Mouse (Mus musculus): Measurements from ENCODE around the gene Ramp1. TPM values are rescaled to one million over a fixed set of nuclear protein-coding genes. Genes with fewer than 3 reads are reported as not detected.

The Ramp1 gene
- polyA plus RNA-seq (2014; fragmentation: Illumina TruSeq; extraction: RNeasy Lipid Tissue Mini Kit (QIAGEN cat#74804); ENCODE audit: low read depth, low replicate concordance): not detected

DNA sequence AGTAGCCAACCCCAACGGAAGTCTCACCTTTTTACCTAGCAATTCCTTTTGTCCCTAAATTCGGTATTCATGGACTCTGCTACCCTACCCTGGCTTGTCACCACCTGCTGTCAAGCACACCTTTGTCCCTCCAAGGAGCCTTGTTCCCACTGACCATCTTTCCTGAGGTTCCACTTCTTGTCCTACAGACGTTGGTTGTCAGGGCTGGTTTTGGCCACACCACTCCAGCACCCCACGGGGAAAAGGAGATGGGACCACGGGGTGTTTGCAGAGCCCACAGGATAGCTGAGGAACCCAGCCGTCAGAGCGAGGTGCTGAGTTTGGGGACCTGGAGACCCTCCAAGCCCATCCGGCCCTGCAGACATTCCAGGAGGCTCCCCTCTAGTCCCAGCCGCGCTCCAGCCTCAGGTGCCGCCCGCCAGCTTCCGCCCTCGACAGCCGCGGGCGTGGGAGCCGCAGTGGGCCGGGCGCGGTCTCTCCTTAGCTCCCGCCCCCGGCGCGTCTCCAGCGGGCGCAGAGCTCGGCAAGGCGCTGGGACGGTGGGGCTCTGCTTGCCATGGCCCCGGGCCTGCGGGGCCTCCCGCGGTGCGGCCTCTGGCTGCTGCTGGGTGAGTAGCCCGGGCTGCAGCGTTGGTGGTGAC lies at the start of gene Ramp1:
TSS of gene Ramp1 (plus strand) at position 290 of the 641 bp plus-strand sequence.

DNA sequence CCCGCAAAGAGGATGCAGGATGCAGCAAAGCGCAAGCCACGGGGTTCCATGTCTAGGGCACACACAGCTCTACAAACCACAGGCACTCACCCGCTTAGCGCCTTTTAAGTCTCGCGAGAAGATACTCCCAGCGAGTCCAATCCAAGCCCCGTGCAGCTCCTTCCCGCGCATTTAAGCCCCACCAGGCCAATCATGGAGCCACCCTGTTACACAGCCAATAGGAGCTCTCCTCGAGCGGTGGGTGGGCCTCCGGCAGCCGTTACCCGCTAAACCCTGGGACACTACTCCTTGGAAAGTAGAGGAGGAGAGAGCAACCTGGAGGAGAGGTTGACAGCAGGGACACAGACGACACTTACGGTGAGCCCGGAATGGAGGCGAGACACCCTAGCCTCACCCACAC lies 34.8 kb upstream of the Ramp1 start, which contains the start of gene Rbm44:
TSS of gene Rbm44 (plus strand) at position 277 of the 400 bp plus-strand sequence.

DNA sequence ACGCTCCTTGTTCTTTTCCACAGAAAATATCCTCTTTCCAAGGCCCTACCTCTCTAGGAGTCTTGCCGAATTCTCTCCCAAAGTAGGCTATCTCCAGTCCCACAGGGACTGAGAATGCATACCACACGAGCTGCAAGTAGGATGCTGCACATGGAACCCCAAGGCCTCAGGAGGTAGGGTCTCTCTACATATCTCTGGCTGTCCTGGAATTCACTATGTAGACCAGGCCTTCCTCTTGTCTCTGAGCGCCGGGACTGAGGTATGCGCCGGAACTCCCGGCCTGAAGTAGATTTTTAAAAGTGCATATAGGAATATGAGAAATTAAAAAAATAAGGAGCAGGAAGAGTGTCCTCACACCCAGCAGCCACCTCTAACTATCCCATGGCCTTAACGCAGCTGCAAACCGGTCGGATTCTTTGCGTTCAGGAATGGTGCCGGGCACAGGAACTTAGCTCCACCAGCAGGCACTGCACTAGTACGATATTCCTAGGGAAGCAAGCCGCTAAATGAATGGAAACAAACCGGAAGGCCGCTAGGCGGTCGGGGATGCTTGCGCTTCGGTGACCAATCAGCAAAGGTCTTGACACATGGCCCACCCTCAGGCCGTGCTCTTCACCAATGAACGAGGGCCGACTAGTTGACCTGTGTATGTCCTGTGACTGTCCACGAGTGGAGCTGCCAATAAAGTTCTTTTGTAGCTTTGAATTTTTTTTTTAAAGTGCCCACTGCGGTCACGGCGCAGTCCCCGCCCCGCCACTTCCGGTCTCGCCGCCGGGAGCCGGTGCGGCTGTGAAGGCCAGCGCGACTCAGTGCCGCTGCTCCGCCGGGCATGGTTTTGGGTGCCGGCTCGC lies 70.2 kb downstream of the Ramp1 start, which contains the start of gene Ube2f:
TSS of gene Ube2f (plus strand) at position 741 of the 851 bp plus-strand sequence.

Other genes with a start within 250 kb of the Ramp1 start
- not detected for gene Prlh, start 226.7 kb upstream of the Ramp1 start, polyA plus RNA-seq (2014; fragmentation: Illumina TruSeq; extraction: RNeasy Lipid Tissue Mini Kit (QIAGEN cat#74804); ENCODE audit: low read depth, low replicate concordance)
- gene Rab17, start 210.2 kb upstream of the Ramp1 start, polyA plus RNA-seq (2014; fragmentation: Illumina TruSeq; extraction: RNeasy Lipid Tissue Mini Kit (QIAGEN cat#74804); ENCODE audit: low read depth, low replicate concordance): 2.3 TPM
- 34.3 TPM for gene Lrrfip1, start 181.1 kb upstream of the Ramp1 start, polyA plus RNA-seq (2014; fragmentation: Illumina TruSeq; extraction: RNeasy Lipid Tissue Mini Kit (QIAGEN cat#74804); ENCODE audit: low read depth, low replicate concordance)
- gene Rbm44, start 34.7 kb upstream of the Ramp1 start, polyA plus RNA-seq (2014; fragmentation: Illumina TruSeq; extraction: RNeasy Lipid Tissue Mini Kit (QIAGEN cat#74804); ENCODE audit: low read depth, low replicate concordance): not detected
- gene Ube2f, start 70.5 kb downstream of the Ramp1 start, polyA plus RNA-seq (2014; fragmentation: Illumina TruSeq; extraction: RNeasy Lipid Tissue Mini Kit (QIAGEN cat#74804); ENCODE audit: low read depth, low replicate concordance): 90.8 TPM
- 25.8 TPM for gene Scly, start 118.5 kb downstream of the Ramp1 start, polyA plus RNA-seq (2014; fragmentation: Illumina TruSeq; extraction: RNeasy Lipid Tissue Mini Kit (QIAGEN cat#74804); ENCODE audit: low read depth, low replicate concordance)
- gene Espnl, start 142.3 kb downstream of the Ramp1 start, polyA plus RNA-seq (2014; fragmentation: Illumina TruSeq; extraction: RNeasy Lipid Tissue Mini Kit (QIAGEN cat#74804); ENCODE audit: low read depth, low replicate concordance): 0.08 TPM
- not detected for gene Klhl30, start 171.2 kb downstream of the Ramp1 start, polyA plus RNA-seq (2014; fragmentation: Illumina TruSeq; extraction: RNeasy Lipid Tissue Mini Kit (QIAGEN cat#74804); ENCODE audit: low read depth, low replicate concordance)
- not detected for gene Erfe, start 186.6 kb downstream of the Ramp1 start, polyA plus RNA-seq (2014; fragmentation: Illumina TruSeq; extraction: RNeasy Lipid Tissue Mini Kit (QIAGEN cat#74804); ENCODE audit: low read depth, low replicate concordance)
- gene Ilkap, start 219.0 kb downstream of the Ramp1 start, polyA plus RNA-seq (2014; fragmentation: Illumina TruSeq; extraction: RNeasy Lipid Tissue Mini Kit (QIAGEN cat#74804); ENCODE audit: low read depth, low replicate concordance): 39.9 TPM
- 0.44 TPM for gene Hes6, start 234.2 kb downstream of the Ramp1 start, polyA plus RNA-seq (2014; fragmentation: Illumina TruSeq; extraction: RNeasy Lipid Tissue Mini Kit (QIAGEN cat#74804); ENCODE audit: low read depth, low replicate concordance)